Mouse (Mus musculus): Measurements from ENCODE around the gene Armc2.

Gene Armc2

GRCm38 (mm10) chr10:42018016-42018949 lies at the start of gene Armc2:
TSS of gene Armc2 (minus strand) at chr10:42018442.
- DNase-seq (ENCODE audit: low spot score in 2 of 2), result peak in 1 of 2 experiments; percentile 52

GRCm38 (mm10) chr10:42064446-42064845 lies 46.2 kb upstream of the Armc2 start:
- no peak for DNase-seq (ENCODE audit: low spot score in 2 of 2)

GRCm38 (mm10) chr10:42059522-42059921 lies 41.3 kb upstream of the Armc2 start:
- DNase-seq (ENCODE audit: low spot score in 2 of 2), result no peak

GRCm38 (mm10) chr10:42057746-42058145 lies 39.5 kb upstream of the Armc2 start:
- no peak for DNase-seq (ENCODE audit: low spot score in 2 of 2)

GRCm38 (mm10) chr10:42057231-42057601 lies 39.0 kb upstream of the Armc2 start:
- DNase-seq (ENCODE audit: low spot score in 2 of 2), result no peak

GRCm38 (mm10) chr10:42056486-42057230 lies 38.4 kb upstream of the Armc2 start:
- no peak for DNase-seq (ENCODE audit: low spot score in 2 of 2)

- DNase-seq (ENCODE audit: low spot score in 2 of 2), result no peak
These were observed 37.3 kb upstream of the Armc2 start for GRCm38 (mm10) chr10:42055224-42056165.

- no peak for DNase-seq (ENCODE audit: low spot score in 2 of 2)
These were observed 32.8 kb upstream of the Armc2 start for GRCm38 (mm10) chr10:42051069-42051468.

- DNase-seq (ENCODE audit: low spot score in 2 of 2), result no peak
These were observed 30.4 kb upstream of the Armc2 start for GRCm38 (mm10) chr10:42048648-42049047.

- no peak for DNase-seq (ENCODE audit: low spot score in 2 of 2)
These were observed 26.3 kb upstream of the Armc2 start for GRCm38 (mm10) chr10:42044574-42044973.

GRCm38 (mm10) chr10:42043307-42043706 lies 25.1 kb upstream of the Armc2 start:
- no peak for DNase-seq (ENCODE audit: low spot score in 2 of 2)

- no peak for DNase-seq (ENCODE audit: low spot score in 2 of 2)
These were observed 24.6 kb upstream of the Armc2 start for GRCm38 (mm10) chr10:42042881-42043280.

- DNase-seq (ENCODE audit: low spot score in 2 of 2), result no peak
These were observed 23.8 kb upstream of the Armc2 start for GRCm38 (mm10) chr10:42042087-42042486.

GRCm38 (mm10) chr10:42038571-42038970 lies 20.3 kb upstream of the Armc2 start:
- no peak for DNase-seq (ENCODE audit: low spot score in 2 of 2)

GRCm38 (mm10) chr10:42037301-42037870 lies 19.1 kb upstream of the Armc2 start:
- DNase-seq (ENCODE audit: low spot score in 2 of 2), result no peak

- DNase-seq (ENCODE audit: low spot score in 2 of 2), result no peak
These were observed 18.6 kb upstream of the Armc2 start for GRCm38 (mm10) chr10:42036846-42037245.

- DNase-seq (ENCODE audit: low spot score in 2 of 2), result no peak
These were observed 15.3 kb upstream of the Armc2 start for GRCm38 (mm10) chr10:42033571-42033970.

- peak; percentile 78 to 80 for DNase-seq (ENCODE audit: low spot score in 2 of 2)
These were observed 12.8 kb upstream of the Armc2 start for GRCm38 (mm10) chr10:42031021-42031420.

- no peak for DNase-seq (ENCODE audit: low spot score in 2 of 2)
These were observed 11.3 kb upstream of the Armc2 start for GRCm38 (mm10) chr10:42029502-42029901.

GRCm38 (mm10) chr10:42027337-42027736 lies 9.1 kb upstream of the Armc2 start:
- DNase-seq (ENCODE audit: low spot score in 2 of 2), result no peak

GRCm38 (mm10) chr10:42024406-42024805 lies 6.2 kb upstream of the Armc2 start:
- DNase-seq (ENCODE audit: low spot score in 2 of 2), result no peak

Data from urinary bladder, postnatal 4 days (tissue).